Mouse (Mus musculus): ENCODE results near the gene Kcnk15. TPM values are rescaled to one million over a fixed set of nuclear protein-coding genes. Genes with fewer than 3 reads are reported as not detected.

Gene Kcnk15
- not detected for total RNA-seq (2023)

GRCm38 (mm10) chr2:163853461-163853901 lies at the start of gene Kcnk15:
TSS of gene Kcnk15 (plus strand) at chr2:163853651.

GRCm38 (mm10) chr2:163820607-163821006 lies 32.8 kb upstream of the Kcnk15 start, which contains the start of gene Ccn5:
TSS of gene Ccn5 (plus strand) at chr2:163820861.

Other genes starting within 250 kb of the Kcnk15 start
- gene Serinc3, start 208.5 kb upstream of the Kcnk15 start, total RNA-seq (2023) = 1,000 to 10,000 TPM; 1,513 to 1,692 TPM
- gene Pkig, start 195.3 kb upstream of the Kcnk15 start, total RNA-seq (2023) = 100 to 1,000 TPM; 251 to 253 TPM
- 1 to 10 TPM; 2.2 to 3.7 TPM for gene Ada, start 103.4 kb upstream of the Kcnk15 start, total RNA-seq (2023)
- gene Ccn5, start 32.8 kb upstream of the Kcnk15 start, total RNA-seq (2023) = not detected
- gene Rims4, start 65.0 kb downstream of the Kcnk15 start, total RNA-seq (2023) = not detected
- gene Ywhab, start 141.3 kb downstream of the Kcnk15 start, total RNA-seq (2023) = 100 to 1,000 TPM; 109 to 110 TPM
- 1 to 10 TPM; 1.1 to 3.3 TPM for gene Pabpc1l, start 171.8 kb downstream of the Kcnk15 start, total RNA-seq (2023)
- 100 to 1,000 TPM; 234 to 261 TPM for gene Stk4, start 216.7 kb downstream of the Kcnk15 start, total RNA-seq (2023)
- gene Tomm34, start 217.5 kb downstream of the Kcnk15 start, total RNA-seq (2023) = 10 to 100 TPM; 79.5 to 80.2 TPM